Mouse (Mus musculus) heart, embryonic 16.5 days (tissue): ENCODE measurements at regions not wholly inside any gene's neighbourhood (a gene's known extent, or its start where the extent isn't known, plus 50 kb on each side); places are given as distances from the start of the nearest gene placed in this dataset.

Experiments used
- ATAC-seq: fragments of 200-750 bp; cut with Nextera tagmentation; replicated peaks from 2 replicates; pipeline ENCODE4 v1.8.0; 2017; ENCODE audit warnings: moderate number of reproducible peaks; ENCODE audit not compliant: insufficient read depth, low FRiP score; ENCODE audit errors: extremely low read depth
- H3K27ac ChIP-seq: fragments of 300-500 bp; sonication (generic); 2 replicates; pipeline ENCODE4 v1.5.1; 2014; ENCODE audit warnings: mild to moderate bottlenecking, low read length, control low read depth, moderate library complexity
- H3K27me3 ChIP-seq: fragments of 300-500 bp; sonication (generic); 2 replicates; pipeline ENCODE4 v1.6.1; 2014; ENCODE audit warnings: low read length, mixed read lengths; ENCODE audit not compliant: control insufficient read depth, insufficient read depth
- H3K36me3 ChIP-seq: fragments of 300-500 bp; sonication (generic); 2 replicates; pipeline ENCODE4 v1.6.1; 2014; ENCODE audit not compliant: control insufficient read depth, insufficient read depth
- H3K4me1 ChIP-seq: fragments of 300-500 bp; sonication (generic); 2 replicates; pipeline ENCODE4 v1.6.1; 2014; ENCODE audit warnings: low read length, mixed read lengths; ENCODE audit not compliant: control insufficient read depth, insufficient read depth
- H3K4me2 ChIP-seq: fragments of 300-500 bp; sonication (generic); 2 replicates; pipeline ENCODE4 v1.6.1; 2014; ENCODE audit warnings: low read depth, mild to moderate bottlenecking, control low read depth, low read length
- H3K4me3 ChIP-seq: fragments of 300-500 bp; sonication (generic); 2 replicates; pipeline ENCODE4 v1.5.1; 2014; ENCODE audit warnings: mild to moderate bottlenecking, control low read depth, low read length
- H3K9ac ChIP-seq: fragments of 300-500 bp; sonication (generic); 2 replicates; pipeline ENCODE4 v1.6.1; 2014; ENCODE audit warnings: low read length, control low read depth
- H3K9me3 ChIP-seq: fragments of 300-500 bp; sonication (generic); replicated peaks from 2 replicates; pipeline ENCODE4 v1.6.1; 2016; ENCODE audit warnings: low read length; ENCODE audit not compliant: control insufficient read depth
- WGBS: fragments of 180-500 bp; shearing (Covaris S2); extraction: QIAGEN DNeasy Blood & Tissue Kit; methylation state at CpG from one replicate; pipeline ENCODE4 v1.1.7; 2014; 5-methylcytosine and 5-hydroxymethylcytosine counted together

GRCm38 (mm10) chr1:137658141-137658540 is 517.4 kb downstream of the Ptprc start:
- Histone ChIP-seq H3K27me3 (no peaks in the 10 kb centered on the region), H3K27ac (no peak overlapping the region), H3K9me3 (no peaks in the 10 kb centered on the region), H3K9ac (no peak overlapping the region), H3K4me2 (no peak overlapping the region), H3K4me1 (peaks cover 17% of the 10 kb centered on the region), H3K36me3 (no peaks in the 10 kb centered on the region), H3K4me3 (no peak overlapping the region)
- WGBS, result 89% methylated on average over 1 of the region's 1 CpGs
- no peak for ATAC-seq

- WGBS, result 12% methylated on average over 6 of the region's 6 CpGs
- Histone ChIP-seq H3K9me3 (no peaks in the 10 kb centered on the region), H3K9ac (peak overlapping the region; percentile 62), H3K27ac (peak overlapping the region; percentile 92), H3K4me2 (peak overlapping the region; percentile 40), H3K4me1 (peaks cover 17% of the 10 kb centered on the region), H3K4me3 (peak overlapping the region; percentile 41), H3K27me3 (no peaks in the 10 kb centered on the region), H3K36me3 (no peaks in the 10 kb centered on the region)
- ATAC-seq, result peak; percentile 93
These were observed 518.5 kb downstream of the Ptprc start for GRCm38 (mm10) chr1:137656900-137657458.

GRCm38 (mm10) chr1:137654171-137654570 is 521.3 kb downstream of the Ptprc start:
- peaks cover 27% of the 10 kb centered on the region for H3K4me1 ChIP-seq
- 43% methylated on average over 4 of the region's 4 CpGs for WGBS
- no peaks in the 10 kb centered on the region for H3K36me3 ChIP-seq
- no peak overlapping the region for H3K4me3 ChIP-seq
- no peak overlapping the region for H3K9ac ChIP-seq
- no peak for ATAC-seq
- H3K27me3 ChIP-seq, result no peaks in the 10 kb centered on the region
- peak overlapping the region; percentile 48 for H3K27ac ChIP-seq
- no peak overlapping the region for H3K4me2 ChIP-seq
- H3K9me3 ChIP-seq, result no peaks in the 10 kb centered on the region

- no peak for ATAC-seq
These were observed 522.0 kb downstream of the Ptprc start for GRCm38 (mm10) chr1:137653495-137653894.

GRCm38 (mm10) chr1:137650629-137651028 is 524.9 kb downstream of the Ptprc start:
- ATAC-seq, result no peak
- Histone ChIP-seq H3K27me3 (no peaks in the 10 kb centered on the region), H3K9me3 (no peaks in the 10 kb centered on the region), H3K4me2 (no peak overlapping the region), H3K27ac (peak overlapping the region; percentile 59), H3K4me3 (no peak overlapping the region), H3K9ac (no peak overlapping the region), H3K4me1 (peaks cover 21% of the 10 kb centered on the region), H3K36me3 (no peaks in the 10 kb centered on the region)
- WGBS, result 57% methylated on average over 3 of the region's 3 CpGs

More at GRCm38 (mm10) chr1:137653495-137653894, 522.0 kb downstream of the Ptprc start:
- Histone ChIP-seq H3K4me3 (no peak overlapping the region), H3K9ac (no peak overlapping the region), H3K27ac (peak overlapping the region; percentile 26; the same call in 1 of the 2 replicates), H3K27me3 (no peaks in the 10 kb centered on the region), H3K9me3 (no peaks in the 10 kb centered on the region), H3K36me3 (no peaks in the 10 kb centered on the region), H3K4me2 (no peak overlapping the region), H3K4me1 (peaks cover 29% of the 10 kb centered on the region)
- 71% methylated on average over 5 of the region's 5 CpGs for WGBS

GRCm38 (mm10) chr1:137650082-137650481 is 525.4 kb downstream of the Ptprc start:
- Histone ChIP-seq H3K4me1 (peaks cover 21% of the 10 kb centered on the region), H3K36me3 (no peaks in the 10 kb centered on the region), H3K27me3 (no peaks in the 10 kb centered on the region), H3K9me3 (no peaks in the 10 kb centered on the region), H3K4me2 (no peak overlapping the region), H3K9ac (peak overlapping the region; percentile 25; the same call in 1 of the 2 replicates), H3K4me3 (no peak overlapping the region), H3K27ac (peak overlapping the region; percentile 74)
- peak; percentile 69; the same call in 1 of the 2 replicates for ATAC-seq
- WGBS, result 16% methylated on average over 2 of the region's 2 CpGs

GRCm38 (mm10) chr1:137648832-137649231 is 526.7 kb downstream of the Ptprc start:
- WGBS, result 94% methylated on average over 1 of the region's 1 CpGs
- H3K4me3 ChIP-seq, result no peak overlapping the region
- no peak overlapping the region; the same call in 1 of the 2 replicates for H3K27ac ChIP-seq
- no peak overlapping the region for H3K4me2 ChIP-seq
- H3K4me1 ChIP-seq, result peaks cover 17% of the 10 kb centered on the region
- H3K27me3 ChIP-seq, result no peaks in the 10 kb centered on the region
- no peaks in the 10 kb centered on the region for H3K36me3 ChIP-seq
- H3K9me3 ChIP-seq, result no peaks in the 10 kb centered on the region
- no peak overlapping the region for H3K9ac ChIP-seq
- no peak for ATAC-seq

- Histone ChIP-seq H3K36me3 (no peaks in the 10 kb centered on the region), H3K4me3 (no peak overlapping the region), H3K4me1 (peaks cover 4% of the 10 kb centered on the region), H3K27me3 (no peaks in the 10 kb centered on the region), H3K27ac (0 out of 2 replicates have a peak overlapping the region, but pooled peaks have one; percentile 11), H3K9ac (no peak overlapping the region), H3K9me3 (no peaks in the 10 kb centered on the region), H3K4me2 (no peak overlapping the region)
- peak; percentile 72; the same call in 1 of the 2 replicates for ATAC-seq
- WGBS, result 46% methylated on average over 6 of the region's 6 CpGs
These were observed 530.9 kb downstream of the Ptprc start for GRCm38 (mm10) chr1:137644601-137645040.

- Histone ChIP-seq H3K27me3 (no peaks in the 10 kb centered on the region), H3K27ac (no peak overlapping the region), H3K4me2 (no peak overlapping the region), H3K4me3 (no peak overlapping the region), H3K36me3 (no peaks in the 10 kb centered on the region), H3K9me3 (no peaks in the 10 kb centered on the region), H3K4me1 (no peaks in the 10 kb centered on the region; the same call in 1 of the 2 replicates), H3K9ac (no peak overlapping the region)
- no peak for ATAC-seq
- WGBS, result 87% methylated on average over 1 of the region's 1 CpGs
These were observed 532.0 kb downstream of the Ptprc start for GRCm38 (mm10) chr1:137643508-137643907.
